Mouse (Mus musculus): ENCODE results near the gene Hoxb13.

- TF ChIP-seq POLR2A (IDR thresholded peaks at IDR 0.05; ENCODE audit: borderline replicate concordance, insufficient read depth, low read length) (no peak), CTCF (IDR thresholded peaks at IDR 0.05; ENCODE audit: borderline replicate concordance, insufficient read depth, low read depth, low read length) (no peak)
Measured at GRCm38 (mm10) chr11:96189810-96190522, 4.2 kb upstream of the Hoxb13 start.
